Mouse (Mus musculus) 3T3-L1 (cell line): Measurements from ENCODE around the gene Slc12a3.

Source experiments
- DNase-seq: peaks from one replicate; pipeline ENCODE4 v3.0.0-alpha.2; 2015; ENCODE audit warnings: low read depth, low spot score

Slc12a3 gene

DNA sequence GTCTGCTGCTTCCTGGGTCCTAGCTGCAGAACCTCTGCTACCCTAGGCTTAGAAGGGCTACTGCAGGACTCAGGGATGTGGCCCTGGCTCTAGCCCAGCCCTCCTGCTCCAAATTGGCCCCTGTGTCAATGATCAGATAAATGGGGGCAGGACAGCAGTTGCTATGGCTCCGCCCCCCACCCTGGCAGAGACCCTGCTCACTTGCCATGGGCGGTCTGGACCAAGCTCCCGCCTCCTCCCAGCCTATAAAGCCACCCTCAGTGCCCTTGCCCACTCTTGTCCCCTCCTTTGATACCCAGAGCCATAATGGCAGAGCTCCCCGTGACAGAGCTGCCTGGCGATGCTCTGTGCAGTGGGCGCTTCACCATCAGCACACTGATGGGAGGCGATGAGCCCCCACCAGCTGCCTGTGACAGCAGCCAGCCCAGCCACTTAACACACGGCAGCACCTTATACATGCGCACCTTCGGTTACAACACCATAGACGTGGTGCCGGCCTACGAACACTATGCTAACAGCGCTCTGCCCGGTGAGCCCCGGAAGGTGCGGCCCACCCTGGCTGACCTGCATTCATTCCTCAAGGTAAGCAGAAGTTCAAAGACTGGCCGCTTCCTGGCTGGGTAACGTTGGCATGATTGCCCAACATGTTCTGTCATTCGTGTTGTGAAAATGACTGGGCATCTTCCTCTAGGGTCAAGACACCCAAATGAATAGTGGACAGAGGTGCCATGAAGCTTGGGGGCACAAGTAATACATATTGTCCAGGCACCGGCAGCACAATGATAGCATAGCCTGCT lies at the start of gene Slc12a3:
Slc12a3 (plus strand) TSS at position 270 of the 797 bp plus-strand sequence.
- no peak for DNase-seq

- no peak for DNase-seq
Observed at GRCm38 (mm10) chr8:94280001-94280613, 48.9 kb upstream of the Slc12a3 start.

GRCm38 (mm10) chr8:94282453-94282985 lies 46.5 kb upstream of the Slc12a3 start:
- no peak for DNase-seq

- DNase-seq: no peak
Observed at GRCm38 (mm10) chr8:94284204-94284603, 44.8 kb upstream of the Slc12a3 start.

GRCm38 (mm10) chr8:94290606-94291005 lies 38.4 kb upstream of the Slc12a3 start:
- DNase-seq: peak; percentile 85

DNA sequence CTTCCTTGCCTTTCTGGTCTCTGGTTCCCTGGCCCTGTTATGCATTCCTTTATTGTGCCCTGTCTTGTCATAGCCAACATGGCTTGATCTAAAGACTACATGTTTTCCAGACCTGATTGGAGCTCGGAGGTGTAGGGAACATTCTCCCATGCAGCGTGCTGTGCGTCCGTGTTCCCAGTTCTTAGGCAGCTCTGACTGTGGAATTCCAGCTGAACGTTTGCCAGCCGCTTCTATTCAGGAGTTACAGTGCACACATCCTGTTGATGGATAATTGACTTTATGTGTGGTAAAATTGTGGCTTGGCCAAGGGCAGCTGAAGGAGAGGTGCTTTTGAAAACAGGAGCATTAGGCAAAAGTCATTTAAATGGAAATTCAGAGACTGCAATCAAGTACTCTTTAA lies 36.9 kb upstream of the Slc12a3 start:
- no peak for DNase-seq

GRCm38 (mm10) chr8:94292626-94293025 lies 36.4 kb upstream of the Slc12a3 start:
- DNase-seq: no peak

- DNase-seq: no peak
Observed at GRCm38 (mm10) chr8:94295687-94296086, 33.3 kb upstream of the Slc12a3 start.

DNA sequence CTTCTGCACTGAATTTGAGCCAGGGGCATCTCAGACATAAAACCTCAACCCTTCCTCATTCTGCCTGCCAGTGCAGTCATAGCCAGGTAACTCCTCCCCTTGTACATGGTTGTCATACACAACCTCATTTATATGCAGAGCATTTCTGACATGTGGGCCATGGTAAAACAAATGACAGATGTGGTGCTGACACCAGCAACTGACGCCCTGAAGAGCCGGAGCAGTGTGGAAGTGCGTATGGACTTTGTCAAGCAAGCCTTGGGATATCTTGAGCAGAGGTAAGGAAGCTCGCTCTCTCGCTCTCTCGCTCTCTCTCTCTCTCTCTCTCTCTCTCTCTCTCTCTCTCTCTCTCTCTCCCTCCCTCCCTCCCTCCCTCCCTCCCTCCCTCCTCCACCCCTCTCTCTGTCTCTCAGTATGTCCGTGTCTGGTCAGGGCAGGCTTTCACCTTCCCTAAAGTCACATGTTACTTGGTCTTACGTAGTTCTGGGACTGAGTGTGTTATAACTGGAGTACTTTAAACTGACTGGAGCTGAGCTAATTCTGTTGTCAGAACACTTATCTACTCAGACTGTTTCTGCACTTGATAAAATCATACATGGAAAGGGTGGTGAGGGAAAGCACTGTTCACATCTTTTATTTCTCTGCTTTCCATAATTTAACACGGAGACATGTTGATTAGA lies 32.5 kb upstream of the Slc12a3 start:
- DNase-seq: no peak

DNA sequence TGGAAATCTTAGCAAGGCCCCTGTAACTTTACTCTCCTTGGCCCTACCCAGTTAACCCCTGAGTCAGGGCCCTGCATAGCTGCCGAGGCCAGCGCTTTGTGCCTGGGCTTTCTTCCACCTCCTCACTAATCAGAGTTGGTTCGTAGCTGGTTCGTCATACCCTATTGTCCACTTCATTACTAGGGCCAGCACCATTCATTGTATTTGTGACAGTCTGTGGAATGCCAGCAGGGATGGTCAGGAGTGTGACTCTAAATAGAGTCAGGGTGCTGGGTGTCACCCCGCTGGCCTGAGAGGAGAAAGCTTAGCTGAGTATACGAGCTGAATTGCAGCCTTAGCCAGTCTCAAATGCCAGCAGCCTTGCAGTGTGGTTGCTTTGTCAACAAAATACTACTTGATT lies 31.9 kb upstream of the Slc12a3 start:
- DNase-seq: no peak

DNA sequence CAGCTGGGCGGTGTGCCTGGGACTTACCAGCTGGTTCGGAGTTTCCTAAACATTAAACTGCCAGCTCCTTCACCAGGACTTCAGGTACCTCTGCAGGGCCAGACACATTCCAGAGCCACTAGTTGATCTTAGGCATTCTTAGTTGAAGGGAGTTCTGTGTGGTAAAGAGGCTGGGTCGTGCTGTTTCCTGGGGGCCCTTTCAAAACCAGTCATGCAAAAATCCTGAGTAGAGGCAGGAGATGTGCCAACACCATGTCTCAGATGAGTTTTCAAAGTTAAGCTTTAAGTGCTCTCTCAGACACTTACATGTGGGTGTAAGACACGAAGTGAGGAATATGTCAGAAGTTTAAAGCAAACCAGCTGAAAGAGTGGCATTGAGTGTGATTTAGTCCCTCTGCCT lies 28.2 kb upstream of the Slc12a3 start:
- DNase-seq: no peak

GRCm38 (mm10) chr8:94304412-94304811 lies 24.6 kb upstream of the Slc12a3 start:
- DNase-seq: no peak

GRCm38 (mm10) chr8:94306989-94307513 lies 21.9 kb upstream of the Slc12a3 start:
- DNase-seq: no peak

DNA sequence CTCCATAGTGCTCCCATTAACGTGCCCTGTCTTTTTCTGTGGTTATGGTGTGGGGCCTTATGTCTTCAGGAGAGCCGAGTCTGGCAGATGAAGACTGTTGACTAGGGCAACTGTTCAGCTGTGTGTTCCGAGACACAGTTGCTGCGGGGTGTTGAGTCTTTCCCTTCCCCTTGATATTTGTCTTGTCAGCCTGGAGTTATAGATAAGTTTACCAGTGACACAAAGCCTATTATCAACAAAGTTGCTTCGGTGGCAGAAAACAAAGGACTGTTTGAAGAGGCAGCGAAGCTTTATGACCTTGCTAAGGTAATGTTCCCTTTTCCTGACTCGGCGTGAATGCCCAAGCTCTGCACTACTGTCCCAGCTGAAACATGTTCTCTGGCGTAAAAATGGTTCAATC lies 21.3 kb upstream of the Slc12a3 start:
- no peak for DNase-seq

DNA sequence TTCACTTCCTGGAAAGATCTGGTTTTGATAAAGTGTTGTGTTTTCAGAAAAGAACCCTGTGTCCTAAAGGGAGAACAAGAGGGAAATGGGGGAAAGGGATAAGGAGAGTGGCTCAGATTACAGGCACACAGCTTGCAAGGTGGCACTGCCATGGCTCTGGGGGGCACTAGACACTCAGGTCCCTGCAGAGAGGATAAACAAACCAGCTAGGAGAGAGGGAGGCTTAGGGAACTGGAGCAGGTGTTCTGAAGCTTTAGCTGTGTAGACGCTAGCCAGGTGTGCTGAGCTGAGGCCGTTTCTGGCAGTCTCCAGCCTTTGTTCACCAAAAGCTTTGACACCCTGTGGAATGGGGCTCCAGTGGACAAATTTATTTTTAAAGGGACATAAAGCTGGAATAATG lies 14.9 kb upstream of the Slc12a3 start:
- no peak for DNase-seq

GRCm38 (mm10) chr8:94317249-94317648 lies 11.8 kb upstream of the Slc12a3 start:
- DNase-seq: no peak

GRCm38 (mm10) chr8:94317691-94318090 lies 11.3 kb upstream of the Slc12a3 start:
- DNase-seq: no peak

DNA sequence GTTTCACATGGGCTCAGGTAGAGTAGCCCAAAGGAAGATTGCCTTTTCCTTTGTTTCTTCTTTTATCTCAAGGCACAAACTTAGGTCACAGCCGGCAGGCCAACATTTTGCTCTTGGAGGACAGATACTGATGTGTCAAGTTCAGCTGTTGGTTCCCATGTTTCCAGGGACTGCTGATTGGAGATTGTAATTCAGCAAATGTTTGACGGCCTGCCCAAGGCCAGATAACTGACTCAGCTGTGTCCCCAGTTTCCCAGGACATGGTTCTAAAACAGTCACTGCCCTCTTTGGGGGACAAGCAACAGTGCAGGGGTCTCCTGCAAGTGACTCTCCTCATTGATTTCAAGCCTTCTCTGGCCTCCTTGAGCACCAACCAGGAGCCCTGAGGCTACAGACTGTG lies 9.0 kb upstream of the Slc12a3 start:
- no peak for DNase-seq

GRCm38 (mm10) chr8:94322083-94322482 lies 6.9 kb upstream of the Slc12a3 start:
- DNase-seq: no peak

DNA sequence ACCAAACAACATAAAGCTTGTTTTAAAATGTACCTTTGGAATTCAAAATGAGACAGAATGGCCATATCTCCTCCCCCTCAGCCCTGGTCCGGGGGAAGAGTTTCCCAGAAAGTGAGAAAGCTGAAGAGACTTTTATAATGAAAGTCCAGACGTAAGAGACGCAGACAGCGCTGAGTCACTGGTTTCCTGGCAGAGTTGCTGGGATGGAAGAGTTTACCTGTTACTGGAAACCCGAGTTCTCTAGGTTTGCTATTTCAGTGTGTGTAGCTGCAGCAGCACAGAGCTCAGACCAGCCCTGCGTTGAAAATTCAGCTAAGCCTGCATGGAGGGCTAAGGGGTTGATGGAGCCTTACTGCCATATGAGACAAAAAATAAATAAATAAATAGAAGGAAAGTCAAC lies 6.0 kb upstream of the Slc12a3 start:
- DNase-seq: peak; percentile 52

DNA sequence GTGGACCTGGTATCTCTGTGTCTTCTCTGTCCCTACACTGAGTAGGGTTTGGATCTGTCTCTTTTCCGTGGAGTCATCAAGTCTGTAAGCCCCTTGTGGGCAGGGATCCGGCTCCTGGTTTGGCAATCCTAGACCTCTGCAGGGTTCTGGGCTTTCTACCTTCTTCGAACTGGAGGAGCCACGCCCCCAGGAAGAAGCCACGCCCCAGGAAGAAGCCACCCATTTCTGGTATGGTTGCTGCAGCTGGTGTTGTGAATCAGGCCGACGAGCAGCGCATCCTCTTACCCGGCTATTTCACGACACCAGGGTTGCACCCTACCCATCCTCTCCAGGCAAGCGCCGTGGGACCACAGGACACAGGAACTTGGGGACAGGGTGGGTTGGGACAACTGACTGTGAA lies 4.9 kb upstream of the Slc12a3 start:
- no peak for DNase-seq

GRCm38 (mm10) chr8:94326016-94326415 lies 3.0 kb upstream of the Slc12a3 start:
- peak; percentile 6 for DNase-seq
